Mouse (Mus musculus): Measurements from ENCODE around the gene Il11ra1.

Il11ra1 gene

DNA sequence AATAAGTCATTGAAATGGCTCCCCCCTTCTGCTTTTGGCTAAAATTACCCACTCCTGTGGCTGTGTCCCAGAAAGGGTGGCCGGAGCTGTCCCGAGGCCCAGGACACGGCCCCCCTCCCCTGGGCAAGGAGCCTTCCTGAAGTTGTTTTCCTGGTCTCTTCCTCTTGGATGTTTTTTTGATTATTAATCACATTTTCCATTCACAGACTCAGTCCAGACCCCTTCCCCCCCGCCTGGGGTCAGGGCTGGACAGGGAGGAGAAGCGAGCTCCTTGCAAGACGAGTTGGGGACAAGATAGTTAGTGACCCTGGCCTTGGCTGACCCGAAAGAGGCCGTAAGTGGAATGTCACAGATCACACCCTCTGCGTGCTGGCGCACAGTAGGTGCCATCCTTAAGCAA lies at the start of gene Il11ra1:
TSS of gene Il11ra1 (plus strand) at position 207 of the 400 bp plus-strand sequence.
- DNase-seq = peak; percentile 95

GRCm38 (mm10) chr4:41653296-41653695 lies 46.5 kb upstream of the Il11ra1 start:
- DNase-seq = peak; percentile 93

DNA sequence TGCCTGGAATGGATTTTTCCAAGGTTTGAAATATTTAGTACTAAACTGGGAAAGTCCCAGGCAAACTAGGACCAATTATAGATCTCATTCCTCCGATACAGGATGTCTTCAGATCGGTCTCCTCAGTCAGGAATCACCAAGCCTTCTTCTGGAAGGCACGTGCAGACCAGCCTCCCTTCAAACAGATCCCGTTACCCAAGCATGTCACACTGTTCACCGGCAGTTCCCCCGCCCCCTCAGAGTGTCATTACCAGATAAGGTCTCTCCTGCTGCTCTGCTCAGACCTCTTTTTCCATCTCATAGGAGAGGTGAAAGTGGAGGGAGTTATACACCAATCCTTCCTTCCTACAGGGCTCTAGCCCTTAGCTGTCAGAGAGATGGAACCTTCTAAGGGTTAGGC lies 46.1 kb upstream of the Il11ra1 start:
- DNase-seq = peak; percentile 85

DNA sequence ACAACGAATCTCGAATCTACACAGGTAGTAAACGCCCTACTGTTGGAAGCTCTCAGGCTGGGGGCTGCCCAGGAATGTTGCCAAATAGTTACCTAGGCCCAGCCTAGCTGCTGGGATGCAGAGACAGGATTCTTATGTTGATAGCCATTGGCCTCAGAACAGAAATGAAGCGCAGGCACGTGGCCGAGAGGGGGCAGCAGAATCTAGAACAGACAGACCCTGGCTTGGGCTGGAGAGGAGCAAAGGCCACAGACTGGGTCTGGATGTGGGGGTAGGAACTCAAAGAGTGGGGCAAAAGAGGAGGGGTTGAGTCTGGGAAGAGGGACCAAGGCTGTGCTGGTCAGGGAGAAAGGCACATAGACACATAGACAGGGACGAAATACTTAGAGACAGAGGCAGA lies 45.6 kb upstream of the Il11ra1 start:
- peak; percentile 89 for DNase-seq

GRCm38 (mm10) chr4:41655525-41655924 lies 44.3 kb upstream of the Il11ra1 start:
- DNase-seq = peak; percentile 87

DNA sequence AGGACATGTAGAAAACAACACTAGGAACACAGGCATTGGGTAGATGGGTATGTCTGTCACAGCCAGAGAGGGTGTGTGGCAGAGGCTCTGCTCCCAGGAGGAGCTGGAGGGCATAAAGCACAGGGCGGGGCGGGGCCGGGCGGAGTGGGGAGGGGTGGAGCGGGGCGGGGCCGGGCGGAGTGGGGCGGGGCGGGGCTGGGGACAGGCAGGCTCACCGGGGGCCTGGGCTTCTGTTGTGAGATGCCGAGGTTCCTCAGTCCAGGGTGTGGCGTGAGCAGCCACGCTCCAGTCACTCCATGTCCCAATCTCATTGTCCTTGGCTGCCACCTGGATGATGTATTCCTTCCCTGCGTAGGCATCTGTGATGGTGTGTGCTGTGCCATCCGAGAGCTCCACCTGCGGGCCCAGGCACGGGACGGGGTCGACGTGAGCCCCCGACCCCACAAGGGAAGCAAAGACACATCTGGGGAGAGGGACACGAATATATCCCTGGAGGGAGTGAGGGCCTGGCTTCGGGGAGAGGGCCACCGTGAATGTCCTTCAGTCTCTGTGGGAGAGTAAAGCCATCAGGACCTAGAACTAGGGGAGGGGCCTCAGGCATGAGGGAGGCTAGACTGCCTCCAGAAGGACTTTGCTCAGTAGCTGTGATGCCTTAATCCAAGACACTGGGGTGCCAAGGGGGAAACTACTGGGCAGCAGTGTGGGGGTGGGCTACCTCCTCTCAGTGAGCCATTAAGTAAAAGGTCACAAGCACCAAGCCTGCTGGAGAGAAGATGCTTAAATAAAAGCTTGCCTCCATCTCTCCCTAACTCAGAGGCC lies 41.0 kb upstream of the Il11ra1 start:
- DNase-seq = peak; percentile 89

GRCm38 (mm10) chr4:41659556-41659955 lies 40.2 kb upstream of the Il11ra1 start:
- DNase-seq = no peak

- peak; percentile 90 for DNase-seq
Observed at GRCm38 (mm10) chr4:41660851-41661430, 38.8 kb upstream of the Il11ra1 start.

- no peak for DNase-seq
Observed at GRCm38 (mm10) chr4:41662723-41663122, 37.1 kb upstream of the Il11ra1 start.

GRCm38 (mm10) chr4:41663614-41664013 lies 36.2 kb upstream of the Il11ra1 start:
- DNase-seq = no peak

GRCm38 (mm10) chr4:41664533-41664932 lies 35.3 kb upstream of the Il11ra1 start:
- no peak for DNase-seq

DNA sequence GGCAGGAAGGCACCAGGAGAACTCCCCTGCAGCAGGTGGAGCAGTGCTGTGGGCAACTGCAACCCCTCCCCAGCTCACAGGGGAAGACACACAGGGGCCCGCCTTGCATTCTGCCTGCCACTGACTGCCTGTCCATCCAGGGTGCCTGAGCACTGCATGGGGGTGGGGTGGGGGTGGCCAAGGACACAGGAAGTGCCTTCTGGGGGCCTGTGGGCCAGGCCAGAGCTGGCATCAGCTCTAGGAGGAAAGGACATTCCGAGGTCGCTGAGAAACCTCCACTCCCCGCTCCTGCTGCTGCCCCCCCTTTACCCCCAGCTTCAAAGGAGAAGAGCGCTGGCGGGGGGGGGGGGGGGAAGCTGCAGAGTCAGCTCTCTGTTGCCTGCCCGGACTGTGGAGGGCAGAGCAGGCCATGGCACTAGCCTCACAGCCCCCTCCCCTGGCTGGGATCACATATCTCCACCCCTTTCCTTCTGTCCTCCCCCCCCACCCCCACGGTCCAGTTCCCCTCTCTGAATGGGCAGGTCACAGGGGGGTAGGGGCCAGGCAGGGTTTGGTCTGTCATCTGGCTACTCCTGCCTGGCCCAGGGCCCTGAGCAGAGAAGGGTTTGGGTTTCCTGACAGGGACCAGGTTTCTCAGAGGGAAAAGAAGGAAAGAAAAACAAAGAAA lies 34.6 kb upstream of the Il11ra1 start:
- no peak for DNase-seq

DNA sequence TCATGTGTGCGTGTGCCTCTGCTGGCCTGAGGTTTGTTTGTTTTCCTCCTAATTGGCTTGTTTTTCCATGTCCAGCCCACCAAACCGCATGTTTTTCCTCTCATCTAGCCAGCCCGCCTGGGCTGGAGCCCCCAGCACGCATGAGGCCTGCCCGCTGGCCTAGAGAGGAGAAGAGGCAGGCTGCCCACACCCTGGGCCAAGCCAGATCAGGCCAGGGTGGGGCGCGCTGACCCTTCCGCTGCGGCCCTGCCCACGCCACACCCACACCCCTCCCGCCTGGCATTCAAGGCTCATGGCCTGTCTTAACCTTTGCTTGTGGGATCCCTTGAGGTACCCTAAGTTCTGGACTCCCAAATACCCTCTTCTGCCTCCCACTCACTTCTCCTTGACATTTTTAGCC lies 33.1 kb upstream of the Il11ra1 start:
- no peak for DNase-seq

GRCm38 (mm10) chr4:41670836-41671235 lies 29.0 kb upstream of the Il11ra1 start:
- DNase-seq = no peak

DNA sequence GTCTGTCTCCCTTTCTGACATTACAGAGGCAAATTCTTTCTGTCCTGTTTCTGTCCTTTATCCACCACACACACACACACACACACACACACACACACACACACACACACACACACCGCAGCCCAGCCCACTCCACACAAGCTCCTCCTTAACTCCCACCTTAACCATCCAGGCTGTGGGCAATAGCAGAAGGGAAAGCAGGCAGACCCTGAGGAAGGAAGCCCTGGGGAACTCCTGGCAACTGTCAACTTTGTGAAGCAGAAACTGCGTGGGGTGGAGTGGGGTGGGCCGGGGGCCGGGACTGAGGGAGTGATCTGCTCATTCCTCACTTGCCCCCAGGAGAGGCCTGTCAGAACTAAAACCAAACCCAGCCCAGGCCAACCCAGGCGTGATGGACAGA lies 28.3 kb upstream of the Il11ra1 start:
- DNase-seq = no peak

DNA sequence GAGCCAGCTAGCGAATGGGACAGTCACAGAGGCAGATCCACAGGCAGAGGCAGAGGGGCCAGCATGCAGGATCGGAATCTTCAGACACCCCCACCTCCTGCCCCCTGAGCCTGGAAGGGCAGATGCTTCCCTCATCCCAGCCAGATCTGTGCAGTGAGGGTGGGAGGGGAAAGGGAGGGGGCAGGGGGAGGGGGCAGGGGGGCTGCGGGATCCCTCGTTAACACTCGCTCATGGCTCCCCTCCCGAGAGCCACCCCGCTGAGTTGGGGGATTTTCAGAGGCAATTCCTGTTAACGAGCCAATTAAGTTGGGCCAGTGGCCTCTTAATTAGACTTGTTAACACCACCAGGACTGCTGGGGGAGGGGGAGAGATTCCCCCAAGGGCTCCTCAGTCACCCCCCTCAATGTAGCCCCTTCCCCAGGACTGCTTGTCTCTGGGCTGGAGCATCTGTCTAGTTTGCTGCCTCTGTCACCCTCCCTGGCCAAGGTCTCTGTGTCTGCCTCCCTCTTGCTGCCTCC lies 27.8 kb upstream of the Il11ra1 start:
- DNase-seq = peak; percentile 86

- DNase-seq = no peak
Observed at GRCm38 (mm10) chr4:41672522-41672963, 27.2 kb upstream of the Il11ra1 start.

DNA sequence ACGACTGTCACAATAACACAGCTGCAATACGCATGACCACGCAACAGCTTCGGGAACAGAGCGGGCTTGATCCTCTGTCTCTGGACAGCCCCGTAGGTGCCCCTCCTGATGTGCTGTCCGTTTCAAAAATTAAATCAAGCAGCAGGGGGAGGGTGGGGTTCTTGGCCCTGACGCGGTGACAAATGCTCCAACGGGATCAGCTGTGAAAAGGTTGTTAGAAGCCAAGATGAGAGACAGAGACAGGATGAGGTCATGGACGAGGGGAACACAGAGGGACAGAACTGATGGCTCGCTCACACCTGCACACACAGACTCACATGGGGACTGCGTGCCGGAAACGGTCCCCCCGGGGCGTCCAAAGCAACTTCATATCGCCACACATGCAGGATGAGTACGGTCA lies 26.6 kb upstream of the Il11ra1 start:
- DNase-seq = peak; percentile 90

- DNase-seq = peak; percentile 92
Observed at GRCm38 (mm10) chr4:41676248-41677005, 23.4 kb upstream of the Il11ra1 start.

DNA sequence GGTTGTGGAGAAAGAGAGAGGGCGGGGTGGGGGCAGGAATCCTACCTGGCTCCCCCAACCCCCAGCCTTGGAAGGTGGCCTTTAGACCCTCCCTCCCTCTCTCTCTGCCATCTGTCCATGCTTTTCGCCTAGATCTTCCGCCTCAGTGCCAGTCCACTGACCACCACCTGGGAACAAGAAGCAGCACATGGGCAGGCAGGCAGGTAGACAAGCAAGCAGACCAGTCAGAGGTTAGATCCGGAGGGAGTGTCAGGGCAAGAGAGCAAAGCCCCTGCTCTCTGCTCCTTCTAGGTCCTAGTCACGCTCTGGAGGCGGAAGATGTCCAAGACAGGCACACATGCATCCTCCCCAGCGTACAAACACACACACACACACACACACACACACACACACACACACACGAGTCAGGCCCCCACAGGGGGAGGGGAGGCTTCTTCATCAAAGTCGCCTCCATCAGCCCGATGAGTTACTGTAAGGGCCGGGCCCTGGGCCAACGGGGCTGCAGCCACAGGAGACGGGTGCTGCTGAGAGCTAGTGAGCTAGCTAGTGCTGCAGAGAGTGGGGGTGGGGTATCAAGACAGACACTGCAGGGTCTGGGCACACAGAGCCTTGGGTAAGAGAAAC lies 22.7 kb upstream of the Il11ra1 start:
- DNase-seq = peak; percentile 93

- DNase-seq = no peak
Observed at GRCm38 (mm10) chr4:41678863-41679262, 20.9 kb upstream of the Il11ra1 start.

- peak; percentile 83 for DNase-seq
Observed at GRCm38 (mm10) chr4:41679291-41679690, 20.5 kb upstream of the Il11ra1 start.

All from heart, adult 11 months (tissue).